Mouse (Mus musculus): ENCODE data around the gene Myzap.

GRCm38 (mm10) chr9:71542292-71542691 lies 49.9 kb downstream of the Myzap start:
- TF ChIP-seq CTCF (IDR thresholded peaks at IDR 0.05; ENCODE audit: low read depth) (no peak), EP300 (IDR thresholded peaks at IDR 0.05; ENCODE audit: low read depth) (no peak)

Measured in liver, embryonic 14.5 days (tissue).